Mouse (Mus musculus) stomach, embryonic 14.5 days (tissue): ENCODE measurements around the gene Wipf1. TPM values are rescaled to one million over a fixed set of nuclear protein-coding genes. Genes with fewer than 3 reads are reported as not detected.

Experiments used
- ATAC-seq: fragments of 200-750 bp; cut with Nextera tagmentation; 2 replicates; pipeline ENCODE4 v1.8.0; 2017; ENCODE audit warnings: low read depth, moderate TSS enrichment; ENCODE audit not compliant: insufficient number of reproducible peaks, insufficient read depth, low FRiP score
- H3K27ac ChIP-seq: fragments of 300-500 bp; sonication (generic); 2 replicates; pipeline ENCODE4 v1.5.1; 2014; ENCODE audit warnings: mild to moderate bottlenecking, low read length, moderate library complexity, mixed read lengths
- H3K27me3 ChIP-seq: fragments of 300-500 bp; sonication (generic); 2 replicates; pipeline ENCODE4 v1.6.1; 2014; ENCODE audit warnings: low read length, control low read depth, mixed read lengths; ENCODE audit not compliant: control insufficient read depth, insufficient read depth
- H3K36me3 ChIP-seq: fragments of 300-500 bp; sonication (generic); 2 replicates; pipeline ENCODE4 v1.6.1; 2014; ENCODE audit warnings: mild to moderate bottlenecking, control low read depth, low read length, moderate library complexity, mixed read lengths; ENCODE audit not compliant: control insufficient read depth, insufficient read depth
- H3K4me1 ChIP-seq: fragments of 300-500 bp; sonication (generic); 2 replicates; pipeline ENCODE4 v1.6.1; 2014; ENCODE audit warnings: low read length, control low read depth, mixed read lengths; ENCODE audit not compliant: control insufficient read depth, insufficient read depth
- H3K4me2 ChIP-seq: fragments of 300-500 bp; sonication (generic); replicated peaks from 2 replicates; pipeline ENCODE4 v1.6.1; 2014; ENCODE audit warnings: low read depth, low read length, control low read depth
- H3K4me3 ChIP-seq: fragments of 300-500 bp; sonication (generic); 2 replicates; pipeline ENCODE4 v1.5.1; 2014; ENCODE audit warnings: low read depth, low read length, control low read depth
- H3K9ac ChIP-seq: fragments of 300-500 bp; sonication (generic); replicated peaks from 2 replicates; pipeline ENCODE4 v1.6.1; 2014; ENCODE audit warnings: low read depth, mild to moderate bottlenecking, control low read depth, low read length, moderate library complexity, mixed read lengths
- H3K9me3 ChIP-seq: fragments of 300-500 bp; sonication (generic); 2 replicates; pipeline ENCODE4 v1.6.1; 2016; ENCODE audit warnings: low read depth, low read length, control low read depth; ENCODE audit not compliant: control insufficient read depth
- WGBS: fragments of 180-500 bp; shearing (Covaris S2); extraction: QIAGEN DNeasy Blood & Tissue Kit; methylation state at CpG from one replicate; pipeline ENCODE4 v1.1.7; 2014; 5-methylcytosine and 5-hydroxymethylcytosine counted together
- polyA plus RNA-seq: library from polyadenylated mRNA; unstranded; fragments of >200 nt; fragmentation: Nextera tagmentation; extraction: Ambion mirVana; gene quantifications from 2 replicates; pipeline ENCODE4 v1.2.1, GENCODE M21; 2014

Gene Wipf1
- polyA plus RNA-seq, 1 experiment from 2014 or later, result 12.0 TPM

DNA sequence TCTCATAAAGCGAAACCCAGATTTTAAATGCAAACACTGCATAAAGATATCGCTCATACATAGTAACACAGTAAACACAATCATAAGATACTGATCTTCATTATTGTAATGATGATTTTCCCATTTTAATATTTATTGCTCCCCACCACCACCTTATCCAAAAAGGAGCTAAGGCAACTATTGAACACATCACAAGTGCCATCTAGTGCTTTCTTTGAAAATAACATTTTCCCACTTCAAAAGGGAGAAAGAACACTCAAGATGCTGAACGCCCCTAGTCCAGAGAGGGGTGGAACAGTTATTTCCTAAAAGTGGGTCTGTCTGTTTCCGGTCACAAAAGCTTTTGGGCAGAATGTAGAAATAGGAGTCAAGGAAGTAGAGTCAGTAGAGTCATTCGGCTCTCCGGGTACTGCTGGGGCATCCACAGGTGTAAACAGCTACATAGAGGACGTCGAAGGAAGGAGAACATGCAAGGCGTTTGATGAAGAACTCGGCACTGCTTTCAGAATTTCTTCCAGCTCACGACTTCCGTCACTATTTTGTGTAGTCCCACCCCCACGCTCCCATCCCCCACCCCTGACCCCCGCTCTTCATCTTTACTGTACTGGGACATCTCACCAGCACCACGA lies 126.0 kb downstream of the Wipf1 start:
- H3K9ac ChIP-seq, result no peak overlapping the region

GRCm38 (mm10) chr2:73401689-73402088 lies 127.8 kb downstream of the Wipf1 start:
- Histone ChIP-seq H3K9ac (no peak overlapping the region), H3K27me3 (no peaks in the 10 kb centered on the region), H3K4me1 (no peaks in the 10 kb centered on the region), H3K4me2 (no peak overlapping the region), H3K27ac (no peak overlapping the region), H3K4me3 (no peak overlapping the region), H3K9me3 (no peaks in the 10 kb centered on the region), H3K36me3 (no peaks in the 10 kb centered on the region)
- no peak for ATAC-seq
- WGBS, result 21% methylated on average over 1 of the region's 1 CpGs

More for the DNA sequence above, 126.0 kb downstream of the Wipf1 start:
- H3K4me2 ChIP-seq, result no peak overlapping the region
- H3K27ac ChIP-seq, result no peak overlapping the region
- H3K4me1 ChIP-seq, result no peaks in the 10 kb centered on the region
- no peak for ATAC-seq
- no peaks in the 10 kb centered on the region for H3K9me3 ChIP-seq
- H3K36me3 ChIP-seq, result no peaks in the 10 kb centered on the region
- WGBS, result 74% methylated on average over 15 of the region's 15 CpGs
- H3K4me3 ChIP-seq, result no peak overlapping the region
- H3K27me3 ChIP-seq, result no peaks in the 10 kb centered on the region

GRCm38 (mm10) chr2:73397476-73397875 lies 132.1 kb downstream of the Wipf1 start:
- Histone ChIP-seq H3K4me2 (no peak overlapping the region), H3K4me3 (no peak overlapping the region), H3K27ac (no peak overlapping the region), H3K4me1 (no peaks in the 10 kb centered on the region), H3K36me3 (no peaks in the 10 kb centered on the region), H3K27me3 (no peaks in the 10 kb centered on the region), H3K9me3 (no peaks in the 10 kb centered on the region), H3K9ac (no peak overlapping the region)
- 95% methylated on average over 2 of the region's 2 CpGs for WGBS
- ATAC-seq, result no peak

DNA sequence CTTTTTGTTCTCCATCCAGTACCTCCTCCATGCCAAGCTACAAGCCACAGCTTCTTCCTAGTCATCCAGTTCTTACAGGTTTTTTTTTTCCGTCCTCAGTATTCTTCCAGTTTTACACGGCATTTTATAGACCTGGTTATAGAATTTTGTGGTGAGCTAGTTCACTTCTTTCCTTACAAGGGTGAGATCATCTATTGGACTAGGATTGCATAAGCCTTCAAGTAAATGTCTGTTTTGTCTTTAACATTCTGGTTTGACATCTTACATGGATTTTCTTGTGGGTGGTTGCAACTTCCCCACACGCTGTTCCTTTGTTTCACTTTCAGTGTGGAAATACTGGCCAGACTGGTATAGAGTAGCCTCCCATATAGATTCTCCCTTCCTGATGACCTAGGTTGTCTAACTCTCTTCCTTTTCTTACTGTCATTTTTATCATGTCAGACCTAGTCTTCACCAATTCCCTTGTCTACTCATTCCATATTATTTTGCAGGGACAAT lies 132.7 kb downstream of the Wipf1 start:
- ATAC-seq, result no peak
- 80% methylated on average over 3 of the region's 3 CpGs for WGBS
- H3K27ac ChIP-seq, result no peak overlapping the region
- no peaks in the 10 kb centered on the region for H3K9me3 ChIP-seq
- H3K4me2 ChIP-seq, result no peak overlapping the region
- H3K9ac ChIP-seq, result no peak overlapping the region
- no peaks in the 10 kb centered on the region for H3K4me1 ChIP-seq
- H3K27me3 ChIP-seq, result no peaks in the 10 kb centered on the region
- H3K36me3 ChIP-seq, result no peaks in the 10 kb centered on the region
- no peak overlapping the region for H3K4me3 ChIP-seq

DNA sequence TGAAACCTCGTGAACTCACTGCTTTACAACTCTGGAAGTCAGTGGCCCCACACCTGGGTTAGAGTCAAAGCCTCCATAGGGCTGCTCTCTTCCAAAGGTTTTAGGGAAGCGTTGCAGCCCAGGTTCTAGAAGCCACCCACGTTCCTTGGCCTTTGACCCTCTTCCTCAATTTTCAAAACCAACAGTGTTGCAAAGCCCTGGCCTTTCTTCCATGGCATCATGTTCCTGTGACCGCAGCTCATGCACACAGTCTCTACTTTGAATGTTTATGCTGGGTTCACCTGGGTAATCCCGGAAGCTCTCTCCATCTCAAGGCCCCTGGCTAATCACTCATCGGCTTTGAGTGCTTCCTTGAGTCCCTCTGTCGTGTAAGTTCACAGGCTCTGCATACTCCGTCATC lies 134.0 kb downstream of the Wipf1 start:
- H3K27ac ChIP-seq, result no peak overlapping the region
- WGBS, result 55% methylated on average over 8 of the region's 8 CpGs
- no peaks in the 10 kb centered on the region for H3K4me1 ChIP-seq
- H3K9ac ChIP-seq, result no peak overlapping the region
- no peak overlapping the region for H3K4me2 ChIP-seq
- ATAC-seq, result no peak
- H3K9me3 ChIP-seq, result no peaks in the 10 kb centered on the region
- H3K27me3 ChIP-seq, result no peaks in the 10 kb centered on the region
- no peaks in the 10 kb centered on the region for H3K36me3 ChIP-seq
- H3K4me3 ChIP-seq, result no peak overlapping the region

DNA sequence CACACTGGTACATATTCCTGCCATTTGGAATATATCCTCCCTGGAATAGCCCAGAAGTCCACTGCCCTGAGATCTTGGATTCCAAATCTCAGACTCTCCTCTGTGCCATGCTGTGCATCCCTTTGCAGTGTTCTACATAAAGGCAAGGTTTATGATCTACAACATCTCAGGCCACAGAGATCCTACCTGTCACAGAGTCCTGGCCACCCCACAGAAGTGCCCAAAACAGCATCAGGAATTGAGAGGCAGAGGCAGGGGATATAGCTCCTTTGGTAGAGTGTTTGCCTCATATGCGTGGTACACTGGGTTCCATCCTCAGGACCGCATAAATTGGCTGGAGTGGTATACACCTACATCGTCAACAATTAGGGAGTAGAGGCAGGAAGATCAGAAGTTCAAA lies 135.1 kb downstream of the Wipf1 start:
- Histone ChIP-seq H3K4me3 (no peak overlapping the region), H3K4me1 (no peaks in the 10 kb centered on the region), H3K27ac (no peak overlapping the region), H3K27me3 (no peaks in the 10 kb centered on the region), H3K36me3 (no peaks in the 10 kb centered on the region), H3K9ac (no peak overlapping the region), H3K9me3 (no peaks in the 10 kb centered on the region), H3K4me2 (no peak overlapping the region)
- ATAC-seq, result no peak
- 84% methylated on average over 3 of the region's 3 CpGs for WGBS

DNA sequence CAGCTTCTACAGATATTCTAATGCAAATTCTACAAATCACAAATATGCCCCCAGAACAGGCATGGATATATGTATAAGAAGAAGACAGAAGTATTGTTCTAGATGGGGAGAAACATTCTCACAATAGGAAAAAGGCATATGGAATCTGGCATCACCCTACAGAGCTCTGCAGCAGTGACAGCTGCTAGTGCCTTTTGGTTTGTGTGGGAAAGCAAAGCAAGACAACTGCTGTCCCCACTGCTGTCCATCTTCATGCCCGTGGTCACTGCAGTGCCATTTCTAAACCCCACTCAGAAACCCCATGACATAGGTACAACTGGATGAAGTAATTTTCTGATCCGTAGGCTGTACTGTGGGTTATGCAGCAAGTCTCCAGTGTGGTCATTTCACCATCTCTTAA lies 136.8 kb downstream of the Wipf1 start:
- no peak overlapping the region for H3K4me2 ChIP-seq
- ATAC-seq, result no peak
- no peaks in the 10 kb centered on the region for H3K36me3 ChIP-seq
- 0 out of 2 replicates have a peak, but pooled peaks cover 3% of the 10 kb centered on the region for H3K4me1 ChIP-seq
- H3K27ac ChIP-seq, result no peak overlapping the region
- H3K4me3 ChIP-seq, result no peak overlapping the region
- H3K27me3 ChIP-seq, result no peaks in the 10 kb centered on the region
- WGBS, result 94% methylated on average over 2 of the region's 2 CpGs
- no peak overlapping the region for H3K9ac ChIP-seq
- no peaks in the 10 kb centered on the region for H3K9me3 ChIP-seq

- Histone ChIP-seq H3K27ac (no peak overlapping the region), H3K4me1 (0 out of 2 replicates have a peak, but pooled peaks cover 3% of the 10 kb centered on the region), H3K27me3 (no peaks in the 10 kb centered on the region), H3K9me3 (no peaks in the 10 kb centered on the region), H3K9ac (no peak overlapping the region), H3K4me3 (no peak overlapping the region), H3K36me3 (no peaks in the 10 kb centered on the region), H3K4me2 (no peak overlapping the region)
- 89% methylated on average over 3 of the region's 3 CpGs for WGBS
- ATAC-seq, result no peak
These were observed 139.6 kb downstream of the Wipf1 start for GRCm38 (mm10) chr2:73389951-73390350.

DNA sequence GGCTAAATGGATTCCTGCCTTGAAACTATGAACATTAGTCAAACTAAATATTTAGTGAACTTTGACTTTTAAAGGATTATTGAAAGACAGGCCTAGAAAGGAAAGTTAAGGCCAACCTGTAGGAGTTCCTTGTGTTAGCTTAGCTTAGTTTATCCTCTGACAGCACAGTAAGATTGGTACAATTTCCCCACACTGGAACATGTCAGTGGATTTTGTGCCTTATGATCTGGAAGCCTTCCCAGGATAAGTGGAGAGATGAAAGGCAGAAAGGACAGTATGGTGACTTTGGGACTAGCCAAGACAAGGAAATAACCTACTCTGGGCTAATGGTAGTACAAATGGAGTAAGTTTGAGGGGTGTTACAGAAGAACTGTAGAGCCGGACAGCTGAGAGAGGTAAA lies 141.7 kb downstream of the Wipf1 start:
- no peak for ATAC-seq
- Histone ChIP-seq H3K9ac (no peak overlapping the region), H3K4me3 (no peak overlapping the region), H3K4me2 (no peak overlapping the region), H3K9me3 (no peaks in the 10 kb centered on the region), H3K27me3 (no peaks in the 10 kb centered on the region), H3K27ac (no peak overlapping the region), H3K36me3 (no peaks in the 10 kb centered on the region), H3K4me1 (0 out of 2 replicates have a peak, but pooled peaks cover 3% of the 10 kb centered on the region)
- 53% methylated on average over 1 of the region's 1 CpGs for WGBS
